Mouse (Mus musculus): Measurements from ENCODE around the gene Cnot1.

Gene Cnot1

DNA sequence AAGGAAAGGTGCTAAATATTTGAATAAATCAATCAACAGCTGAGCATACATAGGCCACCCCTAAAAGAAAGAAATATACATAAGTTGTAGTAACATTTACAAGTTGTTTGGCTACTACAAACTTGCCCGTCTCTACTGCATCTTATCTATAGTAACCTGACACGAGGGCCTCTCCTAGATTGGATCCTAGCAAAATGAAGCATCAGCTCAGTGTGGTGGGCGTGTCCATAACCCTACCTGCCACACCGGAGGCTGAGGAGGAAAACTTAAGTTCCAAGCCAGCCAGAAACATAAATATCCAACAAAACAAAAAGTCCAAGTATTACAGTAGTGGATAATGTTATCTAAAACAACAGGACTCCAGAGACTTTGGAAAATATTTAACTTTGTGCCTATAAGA, 79.6 kb downstream of the Cnot1 start:
- DNase-seq (ENCODE audit: low spot score in 2 of 2): no peak

DNA sequence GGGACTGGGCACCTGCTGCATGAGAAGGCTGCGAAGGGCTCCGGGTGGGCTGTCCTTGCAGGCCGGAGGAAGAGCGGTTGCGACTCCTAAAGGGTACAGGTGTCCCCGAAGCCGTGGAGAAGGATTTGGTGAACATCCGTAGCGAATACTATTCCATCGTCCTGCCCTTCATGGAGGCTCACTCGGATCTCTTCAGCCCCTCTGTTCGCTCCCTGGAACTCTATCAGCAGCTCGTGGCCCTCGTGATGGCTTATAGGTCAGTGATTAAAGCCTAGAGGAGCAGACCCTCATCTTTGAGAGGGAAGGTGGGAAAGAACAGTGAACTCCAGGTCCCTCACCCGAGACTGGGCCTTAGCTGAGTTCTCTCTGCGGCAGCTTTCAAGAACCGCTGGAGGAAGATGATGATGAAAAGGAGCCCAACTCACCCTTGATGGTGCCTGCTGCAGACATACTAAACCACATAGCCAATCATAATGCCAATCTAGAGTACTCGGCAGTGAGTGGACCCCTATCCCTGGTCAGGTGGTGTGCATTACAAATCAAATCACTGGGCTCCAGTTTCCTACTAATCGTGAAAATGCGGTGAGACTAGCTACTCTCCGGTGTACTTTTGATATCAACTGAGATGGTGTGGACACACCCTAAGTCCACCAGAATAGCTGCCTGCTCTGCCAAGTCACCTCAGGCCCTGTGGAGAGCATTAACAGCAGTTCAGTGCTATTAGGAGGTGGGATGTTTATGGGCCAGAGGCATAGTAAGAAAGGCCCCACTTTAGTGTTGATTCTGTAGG, 90.5 kb downstream of the Cnot1 start:
- DNase-seq (ENCODE audit: low spot score in 2 of 2): peak; percentile 11 to 19

DNA sequence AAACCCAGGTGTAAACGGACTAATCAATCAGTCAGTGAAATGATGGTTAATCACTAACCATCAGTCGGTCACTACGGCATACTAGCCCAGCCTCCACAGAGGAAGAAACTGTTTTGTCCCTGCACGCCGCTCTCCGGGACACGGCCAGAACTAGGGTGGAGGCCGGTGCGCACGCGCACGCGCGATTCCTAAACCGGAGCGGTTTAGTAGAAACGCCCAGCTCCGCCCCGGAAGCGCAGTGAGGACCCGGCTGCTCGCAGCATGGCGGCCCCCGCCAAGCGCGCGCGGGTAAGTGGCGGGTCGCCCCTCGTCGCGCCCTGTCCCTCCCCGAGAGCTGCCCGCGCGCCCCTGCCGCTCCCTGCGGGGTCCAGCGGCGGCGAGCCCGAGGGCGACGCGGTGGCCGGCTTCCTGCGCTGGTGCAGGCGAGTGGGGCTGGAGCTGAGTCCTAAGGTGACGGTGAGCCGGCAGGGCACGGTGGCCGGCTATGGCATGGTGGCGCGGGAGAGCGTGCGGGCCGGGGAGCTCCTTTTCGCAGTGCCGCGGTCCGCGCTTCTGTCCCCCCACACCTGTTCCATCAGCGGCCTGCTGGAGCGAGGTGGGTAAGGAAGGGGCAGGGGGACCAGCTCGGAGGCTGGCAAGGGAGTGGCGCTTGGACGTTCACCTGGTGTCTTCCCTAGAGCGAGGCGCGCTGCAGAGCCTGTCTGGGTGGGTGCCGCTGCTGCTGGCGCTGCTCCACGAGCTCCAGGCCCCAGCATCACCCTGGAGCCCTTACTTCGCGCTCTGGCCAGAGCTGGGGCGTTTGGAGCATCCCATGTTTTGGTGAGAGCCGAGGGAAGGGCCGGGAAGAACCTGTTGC, 91.4 kb downstream of the Cnot1 start, which contains the start of gene Setd6:
Gene Setd6, plus strand, starts transcription at position 206 of the 856 bp plus-strand sequence.
- DNase-seq (ENCODE audit: low spot score in 2 of 2): peak; percentile 73 to 80

GRCm38 (mm10) chr8:95714837-95715413, 92.3 kb downstream of the Cnot1 start:
- DNase-seq (ENCODE audit: low spot score in 2 of 2): no peak

GRCm38 (mm10) chr8:95714367-95714766, 92.9 kb downstream of the Cnot1 start:
- DNase-seq (ENCODE audit: low spot score in 2 of 2): no peak

DNA sequence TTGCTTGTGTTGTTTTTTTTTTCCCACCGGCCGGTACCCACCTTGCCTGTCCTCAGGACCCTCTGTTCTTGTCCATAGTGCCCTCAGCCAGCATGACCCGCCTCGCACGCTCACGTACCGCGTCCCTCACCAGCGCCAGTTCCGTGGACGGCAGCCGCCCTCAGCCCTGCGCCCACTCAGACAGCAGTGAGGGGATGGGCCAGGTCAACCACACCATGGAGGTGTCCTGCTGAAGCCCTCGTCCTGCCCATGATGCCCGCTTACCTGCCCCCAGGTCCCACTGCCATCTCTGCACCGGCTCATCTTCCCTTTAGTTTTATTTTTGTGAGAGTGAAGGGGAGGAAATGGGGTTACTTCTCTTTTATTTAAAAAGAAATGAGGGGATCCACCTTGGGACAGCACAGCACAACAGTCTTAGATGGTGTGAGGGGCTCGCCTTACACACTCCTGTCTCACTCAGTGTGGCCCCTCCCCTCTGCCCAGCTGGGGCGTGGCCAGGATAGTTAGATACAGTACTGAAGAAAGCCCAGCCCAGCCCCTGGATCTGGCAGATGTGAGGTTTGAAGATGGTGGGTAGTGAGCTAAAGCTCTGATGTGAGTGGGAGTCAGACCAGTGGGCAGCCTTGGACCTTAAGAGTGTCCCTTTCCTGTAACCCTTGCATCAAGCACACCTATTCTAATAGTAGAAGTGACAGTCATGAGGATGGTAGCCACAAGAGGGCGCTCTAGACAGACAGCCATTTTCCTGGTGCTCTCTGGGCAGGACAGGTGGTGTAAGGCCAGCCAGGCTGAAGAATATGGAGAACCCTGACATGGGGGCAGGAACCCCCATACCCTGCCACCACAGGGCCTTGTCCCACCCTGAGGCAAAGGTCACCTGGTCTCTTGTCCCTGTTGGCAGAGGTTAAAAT, 93.9 kb downstream of the Cnot1 start:
- peak in 1 of 2 experiments; percentile 50 for DNase-seq (ENCODE audit: low spot score in 2 of 2)

DNA sequence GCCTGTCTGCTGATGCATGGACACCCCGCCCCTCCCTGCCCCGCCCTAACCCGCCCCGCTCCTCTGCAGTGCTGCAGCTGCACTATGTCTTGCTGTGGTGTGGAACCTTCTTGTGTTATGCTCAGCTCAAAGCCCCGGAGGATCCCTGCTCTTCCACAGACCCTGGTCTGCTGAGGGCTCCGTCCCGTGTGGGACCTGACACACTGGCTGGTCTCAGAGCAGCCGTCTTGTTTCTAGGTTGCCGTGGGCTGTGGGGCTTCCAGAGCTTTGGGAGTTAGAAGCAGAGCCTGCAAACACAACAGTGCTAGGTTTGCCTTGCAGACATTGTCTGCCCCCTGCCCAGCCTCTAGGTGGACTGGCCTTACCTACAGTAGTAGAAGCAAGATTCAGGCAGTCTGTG, 94.9 kb downstream of the Cnot1 start:
- no peak for DNase-seq (ENCODE audit: low spot score in 2 of 2)

DNA sequence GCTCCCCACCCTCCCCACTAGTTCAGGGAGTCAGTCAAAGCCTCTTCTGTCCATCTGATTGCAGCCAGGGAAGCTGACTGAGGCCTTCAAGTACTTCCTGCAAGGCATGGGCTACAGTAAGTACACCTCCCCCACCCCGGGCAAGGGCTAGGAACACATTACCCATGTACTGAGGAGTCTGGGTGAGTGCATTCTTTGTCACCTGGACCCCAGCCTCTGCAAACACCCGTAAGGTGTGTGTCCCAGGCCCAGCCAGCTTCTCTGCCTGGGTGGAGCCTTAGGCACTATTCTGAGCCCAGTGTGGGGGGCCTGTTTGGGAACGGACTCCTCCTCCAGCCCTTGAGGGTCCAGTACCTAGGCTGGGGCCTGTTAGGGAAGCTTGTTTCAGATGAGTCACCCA, 96.2 kb downstream of the Cnot1 start:
- DNase-seq (ENCODE audit: low spot score in 2 of 2): no peak

- no peak for DNase-seq (ENCODE audit: low spot score in 2 of 2)
These were observed 97.7 kb downstream of the Cnot1 start for GRCm38 (mm10) chr8:95709579-95709978.

GRCm38 (mm10) chr8:95704538-95704937, 102.7 kb downstream of the Cnot1 start:
- peak in 1 of 2 experiments; percentile 11 for DNase-seq (ENCODE audit: low spot score in 2 of 2)

DNA sequence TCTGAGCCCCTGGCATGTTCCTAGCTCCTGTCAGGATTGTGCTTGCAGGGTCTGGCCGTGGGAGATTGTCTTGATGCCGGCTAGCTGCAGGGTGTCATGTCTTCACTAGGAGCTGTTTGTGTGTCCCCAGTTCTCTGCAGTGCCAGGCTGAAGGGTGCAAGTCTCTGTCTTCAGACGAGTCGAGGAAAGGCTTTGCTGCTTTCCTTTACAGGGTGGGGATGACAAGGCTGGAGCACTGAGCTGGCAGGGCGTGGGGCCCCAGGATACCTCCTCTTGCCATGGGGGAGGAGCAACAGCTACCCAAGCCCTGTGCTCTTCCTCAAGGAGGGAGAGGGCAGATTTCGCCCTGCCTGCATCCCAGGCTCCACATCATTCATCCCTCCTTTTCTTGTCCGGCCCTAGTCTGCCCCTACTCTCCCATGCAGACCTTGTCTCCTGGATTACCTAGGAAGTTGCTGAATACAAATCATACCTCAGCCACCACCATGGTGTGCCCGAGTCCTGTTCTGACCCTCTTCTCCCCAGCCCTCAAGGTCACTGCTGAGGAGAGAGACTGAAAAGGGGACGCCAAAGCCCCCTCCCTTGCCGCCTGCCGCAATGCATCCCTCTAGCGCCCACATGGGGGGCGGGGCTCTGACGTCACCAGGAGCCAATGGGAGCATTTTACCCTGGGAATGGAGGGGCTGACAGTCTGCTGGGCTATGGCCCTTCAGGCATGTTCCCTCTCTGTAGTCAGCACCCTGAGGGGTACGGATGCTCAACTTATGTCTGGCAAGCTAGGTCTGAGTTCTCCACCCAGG, 103.6 kb downstream of the Cnot1 start:
- DNase-seq (ENCODE audit: low spot score in 2 of 2): peak; percentile 84 to 86

GRCm38 (mm10) chr8:95702480-95703446, 104.5 kb downstream of the Cnot1 start:
- DNase-seq (ENCODE audit: low spot score in 2 of 2): peak; percentile 91 to 93

DNA sequence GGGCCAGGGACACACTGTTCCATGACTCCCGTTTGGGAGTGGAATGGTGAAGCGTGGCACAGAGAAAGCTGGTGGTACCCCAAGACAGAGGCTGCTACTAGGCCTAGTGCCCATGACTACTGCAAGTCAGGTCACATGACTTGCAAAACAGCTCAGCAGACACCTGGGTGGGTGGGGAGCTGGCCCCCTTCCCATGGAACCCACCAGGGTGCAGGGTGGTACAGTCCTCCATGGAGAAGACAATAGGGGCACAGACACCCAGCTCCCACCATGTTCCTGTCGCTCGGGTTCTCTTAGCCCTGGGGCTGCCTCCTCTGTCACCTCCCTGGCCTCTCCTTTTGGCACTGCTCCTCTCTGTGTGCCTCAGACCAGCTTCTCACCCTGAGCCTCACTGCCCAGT, 105.5 kb downstream of the Cnot1 start:
- DNase-seq (ENCODE audit: low spot score in 2 of 2): no peak

DNA sequence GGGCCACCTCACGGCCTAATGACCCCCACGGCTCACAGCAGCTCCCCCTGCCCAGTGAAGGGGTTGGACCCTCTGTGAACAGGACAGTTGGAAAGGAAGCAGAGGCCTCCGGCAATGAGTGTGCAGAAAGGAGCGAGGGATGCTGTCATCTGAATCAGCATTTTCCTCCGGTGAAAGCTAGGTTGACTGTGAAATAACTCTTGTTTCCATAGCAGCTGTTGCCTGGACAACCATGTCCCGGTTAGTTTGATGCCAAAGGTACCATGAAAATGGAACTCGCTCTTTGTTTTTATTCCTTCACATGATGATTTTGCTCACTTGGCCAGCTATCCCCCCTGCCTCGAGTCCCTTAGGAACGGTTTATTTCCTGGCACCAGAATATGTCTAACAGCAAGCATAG, 107.0 kb downstream of the Cnot1 start:
- DNase-seq (ENCODE audit: low spot score in 2 of 2): peak in 1 of 2 experiments; percentile 68

GRCm38 (mm10) chr8:95698179-95698578, 109.1 kb downstream of the Cnot1 start:
- DNase-seq (ENCODE audit: low spot score in 2 of 2): no peak

DNA sequence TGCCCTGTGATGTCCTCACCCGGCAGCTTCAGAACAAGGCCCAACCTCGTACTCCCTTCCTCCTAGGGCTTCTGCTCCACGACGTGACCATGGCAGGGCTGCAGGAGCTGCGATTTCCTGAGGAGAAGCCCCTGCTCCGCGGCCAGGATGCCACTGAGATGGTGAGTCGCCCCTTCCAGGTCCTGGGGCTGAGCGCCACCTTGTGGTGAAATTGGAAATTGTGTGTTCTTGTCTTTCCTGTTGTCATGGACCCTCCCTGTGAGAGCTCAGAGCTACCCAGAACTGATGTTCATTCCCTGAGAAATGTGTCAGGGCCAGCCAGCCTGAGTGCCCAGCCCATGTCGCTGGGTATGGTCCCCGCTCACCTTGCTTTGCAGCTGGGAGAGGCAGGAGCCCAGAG, 110.1 kb downstream of the Cnot1 start:
- peak; percentile 73 to 88 for DNase-seq (ENCODE audit: low spot score in 2 of 2)

DNA sequence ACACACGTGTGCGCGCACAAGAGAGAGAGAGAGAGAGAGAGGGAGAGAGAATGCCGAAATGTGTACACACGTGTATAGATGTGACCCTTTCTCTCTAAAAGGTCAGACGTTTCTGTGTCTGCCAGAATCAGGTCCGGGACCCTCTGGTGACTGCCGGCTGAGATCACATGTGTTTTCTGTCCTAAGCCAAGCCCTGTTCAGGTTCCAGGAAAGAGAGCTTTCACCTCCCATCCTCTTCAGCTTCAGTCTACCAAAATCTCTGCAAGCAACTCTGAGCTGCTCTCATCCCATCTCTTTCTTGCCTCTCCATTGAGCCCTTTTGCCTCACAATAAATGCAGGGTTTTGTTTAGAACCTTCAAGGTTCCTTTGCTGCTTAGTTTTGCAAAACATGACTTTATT, 110.6 kb downstream of the Cnot1 start:
- DNase-seq (ENCODE audit: low spot score in 2 of 2): no peak

GRCm38 (mm10) chr8:95694631-95695030, 112.6 kb downstream of the Cnot1 start:
- DNase-seq (ENCODE audit: low spot score in 2 of 2): no peak

DNA sequence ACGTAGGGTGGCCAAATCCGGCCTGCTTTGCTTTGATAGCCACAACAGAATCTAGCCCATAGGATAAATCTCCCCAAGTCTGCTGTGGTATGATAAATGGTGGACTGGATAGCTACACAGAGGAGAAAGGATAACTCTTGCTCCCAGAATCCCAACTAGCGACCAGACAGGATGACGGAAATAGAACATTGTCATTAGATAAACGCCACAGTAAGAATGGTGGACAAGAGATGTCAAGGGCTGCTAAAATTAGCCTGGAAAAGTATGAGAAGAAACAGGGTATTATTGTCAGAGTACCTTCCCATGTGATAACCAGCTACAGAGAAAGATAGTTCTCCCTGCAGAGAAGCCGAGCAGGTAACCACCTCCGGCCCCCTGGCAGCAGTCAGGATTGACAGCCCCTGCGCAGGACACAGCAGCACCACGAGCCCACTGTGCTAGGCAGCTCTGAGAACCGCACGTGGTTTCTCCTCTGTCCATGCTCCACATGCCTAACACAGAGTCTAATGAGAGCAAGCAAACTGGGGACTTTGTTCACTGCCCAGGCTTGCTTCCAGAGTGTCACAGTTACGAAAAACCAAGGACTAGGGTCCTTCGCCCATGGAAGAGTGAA, 116.2 kb downstream of the Cnot1 start:
- DNase-seq (ENCODE audit: low spot score in 2 of 2): no peak

Measured in frontal cortex, postnatal 10 days (tissue).